Mouse (Mus musculus): ENCODE data around the gene Itgb2l.

Itgb2l gene

DNA sequence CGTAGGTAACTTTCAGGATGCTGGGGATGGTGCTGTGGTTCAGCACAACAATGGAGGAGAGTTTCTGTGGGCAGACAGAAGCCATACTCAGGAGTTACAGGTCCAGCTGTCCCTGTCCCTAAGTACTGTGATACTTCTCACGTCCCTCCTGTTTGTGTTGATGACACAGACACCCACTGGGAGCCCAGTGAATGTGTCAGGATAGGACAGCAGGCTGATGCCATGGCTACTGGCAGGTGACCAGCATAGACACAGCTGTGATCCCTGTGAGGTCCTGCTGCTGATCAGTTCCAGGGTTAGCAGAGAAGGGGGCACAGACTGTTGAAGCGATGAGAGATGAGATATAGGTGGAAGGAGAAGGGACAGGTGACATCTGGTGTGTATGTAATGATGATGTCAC, 14.4 kb downstream of the Itgb2l start:
- no peak for DNase-seq (ENCODE audit: low read depth, low spot score)

DNA sequence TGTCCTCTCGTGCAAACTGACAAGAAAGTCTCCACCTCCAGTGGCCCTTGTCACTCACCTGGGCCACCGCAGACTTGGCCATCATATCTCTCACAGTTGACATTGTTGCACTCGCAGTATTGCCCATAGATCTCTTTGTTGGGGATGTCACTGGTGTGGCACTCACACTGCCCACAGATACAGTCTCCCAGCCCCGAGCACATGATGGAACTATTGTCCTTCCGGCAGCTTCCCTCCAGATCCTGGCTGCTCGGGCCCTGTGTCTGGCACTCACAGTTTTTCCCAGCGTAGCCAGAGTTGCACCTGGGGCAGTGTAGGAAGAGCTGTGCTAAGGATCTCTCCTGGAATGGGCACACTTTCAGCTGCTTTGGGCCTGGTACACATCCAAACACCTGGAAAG, 16.7 kb downstream of the Itgb2l start:
- no peak for DNase-seq (ENCODE audit: low read depth, low spot score)

DNA sequence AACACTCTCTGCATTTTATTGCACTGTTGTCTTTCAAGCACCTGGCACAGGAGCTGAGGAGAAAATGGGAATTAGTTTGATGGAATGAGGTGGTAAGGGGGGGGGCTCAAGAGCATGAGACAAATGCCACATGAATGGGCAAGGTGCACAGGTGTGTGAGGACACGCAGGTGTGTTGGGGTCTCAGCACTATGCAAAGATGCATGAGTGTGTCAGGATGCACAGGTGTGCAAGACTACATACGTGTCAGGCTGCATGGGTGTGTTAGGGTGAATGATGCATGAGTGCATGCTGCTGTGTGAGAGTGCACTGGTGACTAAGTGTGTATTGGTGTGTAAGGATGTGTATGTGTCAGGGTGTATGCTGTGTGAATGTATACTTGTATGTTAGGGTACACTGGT, 18.4 kb downstream of the Itgb2l start:
- DNase-seq (ENCODE audit: low read depth, low spot score) = no peak

DNA sequence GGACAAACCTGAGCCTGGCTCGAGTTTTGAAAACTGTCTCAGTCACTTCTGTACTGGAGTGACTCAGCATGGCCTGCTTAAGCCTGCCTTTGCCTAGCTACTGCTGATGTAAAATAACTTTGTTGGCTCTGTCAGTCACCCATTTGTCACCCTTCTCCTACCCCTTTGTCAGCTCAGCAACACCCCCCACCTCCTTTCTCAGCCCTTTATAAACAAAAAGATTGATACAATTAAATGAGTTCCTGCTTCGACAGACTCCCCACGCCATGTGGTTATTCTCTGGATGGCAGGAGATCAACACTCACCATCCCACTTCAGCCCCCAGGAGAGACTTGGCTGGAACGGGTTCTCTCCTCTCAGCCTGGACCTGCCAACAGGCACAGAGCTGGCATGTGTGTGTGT, 35.4 kb downstream of the Itgb2l start:
- DNase-seq (ENCODE audit: low read depth, low spot score) = no peak

DNA sequence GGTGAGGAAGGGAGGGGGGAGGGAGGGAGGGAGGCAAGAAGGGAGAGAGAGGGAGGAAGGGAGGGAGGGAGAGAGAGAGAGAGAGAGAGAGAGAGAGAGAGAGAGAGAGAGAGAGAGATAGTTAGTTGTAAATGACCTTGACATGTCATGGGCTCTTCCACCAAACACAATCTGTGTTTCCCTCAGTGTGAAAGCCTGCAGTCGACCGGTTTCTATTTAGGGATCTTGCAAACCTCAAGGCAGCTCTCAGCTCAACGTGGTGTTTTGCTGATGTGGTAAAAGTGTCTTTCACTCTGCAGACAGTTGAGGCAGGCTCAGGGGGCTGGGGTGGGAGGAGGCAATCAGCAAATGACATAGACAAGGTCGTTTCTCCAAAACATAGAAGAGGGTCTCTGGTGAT, 37.1 kb downstream of the Itgb2l start:
- DNase-seq (ENCODE audit: low read depth, low spot score) = no peak

DNA sequence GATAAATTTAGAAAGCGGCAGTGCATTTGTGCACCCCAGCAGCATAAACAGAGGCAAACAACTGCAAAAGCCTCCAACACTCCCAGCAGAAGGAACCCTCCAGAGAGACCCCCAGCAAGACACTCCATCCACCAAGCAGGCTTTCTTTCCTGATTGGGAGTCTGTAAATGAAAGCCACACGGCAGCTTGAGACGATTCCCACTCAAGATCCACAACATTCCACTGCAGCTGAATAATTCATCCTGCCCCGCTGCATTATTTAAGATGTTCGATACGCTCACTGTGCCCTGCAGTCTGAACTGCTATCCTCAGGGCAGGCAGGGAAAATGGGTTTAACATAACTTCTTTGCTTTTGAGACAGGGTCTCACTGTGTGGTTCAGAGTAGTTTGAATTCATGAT, 41.1 kb downstream of the Itgb2l start:
- no peak for DNase-seq (ENCODE audit: low read depth, low spot score)

DNA sequence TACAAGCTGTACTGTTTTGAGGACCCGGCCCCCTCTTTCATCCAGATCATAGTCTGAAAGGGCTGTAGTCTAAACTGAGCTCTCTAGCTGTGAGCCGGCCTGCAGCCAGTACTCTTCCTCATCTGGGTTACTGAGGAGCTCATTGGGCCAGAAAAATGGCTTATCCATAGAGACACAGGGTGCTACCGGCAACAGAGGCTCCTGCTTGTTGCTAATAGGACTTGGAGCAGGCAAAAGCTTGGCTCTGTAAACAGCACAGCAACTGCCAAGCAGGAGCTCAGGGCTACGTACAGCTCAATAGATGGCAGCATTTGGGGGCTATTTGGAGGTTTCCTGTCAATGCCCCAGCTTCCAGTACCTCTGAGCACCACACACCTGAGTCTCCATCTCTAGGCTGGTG, 43.4 kb downstream of the Itgb2l start:
- DNase-seq (ENCODE audit: low read depth, low spot score) = no peak

DNA sequence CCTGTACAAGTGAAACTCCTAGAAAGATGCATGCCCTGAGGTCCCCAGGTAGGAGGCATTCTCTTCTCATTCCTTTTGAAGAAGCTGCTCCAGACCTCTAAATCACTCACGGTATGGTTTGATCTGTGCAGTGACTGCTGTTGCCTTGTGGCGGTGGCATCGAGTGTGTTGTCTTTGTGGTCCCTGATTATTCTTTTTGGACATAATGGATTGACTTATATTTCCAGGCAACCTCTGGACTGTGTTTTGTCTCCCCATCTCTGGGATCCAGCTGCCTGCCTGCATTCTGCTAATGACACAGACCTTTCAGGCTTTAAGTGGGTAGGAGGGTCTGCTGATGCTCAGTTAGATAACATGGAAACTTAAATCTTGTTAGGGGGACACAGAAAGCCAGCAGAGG, 44.6 kb downstream of the Itgb2l start:
- DNase-seq (ENCODE audit: low read depth, low spot score) = no peak

DNA sequence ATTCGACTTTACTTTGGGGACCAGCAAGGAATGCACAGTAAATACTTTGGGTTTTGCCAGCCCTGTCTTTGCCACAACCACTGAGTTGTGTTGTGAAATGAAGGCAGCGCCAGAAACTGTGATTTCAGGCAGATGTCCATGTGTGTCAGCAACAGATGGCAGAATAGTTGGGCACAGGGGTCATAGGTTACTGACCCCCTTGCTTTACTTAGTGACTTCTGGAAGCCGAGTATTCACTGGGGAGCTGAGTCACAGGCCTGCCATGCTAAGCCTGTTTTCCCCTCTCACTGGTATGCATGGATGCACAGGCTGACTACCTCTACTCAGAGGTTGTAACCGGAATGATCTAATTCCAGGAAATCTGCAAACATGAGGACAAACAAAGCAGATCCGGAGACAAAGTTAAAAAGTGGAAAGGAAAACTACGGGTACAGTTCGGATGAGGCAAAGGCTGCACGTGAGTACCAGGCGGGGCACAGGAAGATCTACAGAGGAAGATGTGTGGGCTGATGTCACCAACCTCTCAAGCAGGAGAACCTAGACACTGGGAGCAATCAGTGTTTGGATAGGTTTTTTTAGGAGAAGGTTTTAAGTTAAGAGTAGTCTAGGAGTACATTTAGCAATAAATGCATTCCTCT, 47.3 kb downstream of the Itgb2l start:
- DNase-seq (ENCODE audit: low read depth, low spot score) = no peak

DNA sequence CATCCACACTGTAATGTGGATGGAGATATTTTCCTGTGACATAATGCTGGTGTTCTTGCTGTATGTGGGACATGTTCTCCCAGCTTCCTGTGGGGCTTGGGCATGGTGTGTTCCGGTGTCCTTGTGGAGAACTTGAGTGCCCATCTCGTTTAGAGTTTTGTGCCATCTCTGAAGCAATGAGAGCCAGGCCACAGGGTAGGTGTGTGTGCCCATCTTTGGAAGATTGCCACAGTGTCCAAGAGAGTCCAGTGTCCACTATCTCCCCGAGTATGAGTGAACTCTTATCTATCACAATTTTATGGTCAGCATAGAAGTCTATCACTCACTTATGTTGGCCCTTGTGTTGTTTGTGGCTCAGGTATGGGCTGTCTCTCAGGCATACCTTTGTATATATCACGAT, 47.9 kb downstream of the Itgb2l start:
- DNase-seq (ENCODE audit: low read depth, low spot score) = no peak

DNA sequence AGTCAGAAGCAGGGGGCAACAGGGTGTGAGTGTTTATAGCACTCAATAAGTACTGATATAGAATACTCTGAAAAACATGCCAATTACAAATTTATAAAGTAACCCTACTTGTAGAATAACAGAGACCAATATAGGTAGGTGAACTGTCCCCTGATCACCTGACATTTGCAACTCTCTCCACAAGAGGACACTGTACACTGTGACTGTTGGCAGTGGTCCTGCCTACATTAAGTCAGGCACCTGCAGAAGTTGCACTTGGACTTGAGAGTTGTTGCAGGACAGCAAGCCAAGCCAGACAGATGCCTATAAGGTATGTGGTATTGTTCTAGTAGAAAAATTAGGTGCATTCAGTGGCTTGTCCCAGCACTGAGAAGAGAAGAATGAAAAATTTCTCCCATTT, 52.3 kb downstream of the Itgb2l start:
- DNase-seq (ENCODE audit: low read depth, low spot score) = peak; percentile 19

DNA sequence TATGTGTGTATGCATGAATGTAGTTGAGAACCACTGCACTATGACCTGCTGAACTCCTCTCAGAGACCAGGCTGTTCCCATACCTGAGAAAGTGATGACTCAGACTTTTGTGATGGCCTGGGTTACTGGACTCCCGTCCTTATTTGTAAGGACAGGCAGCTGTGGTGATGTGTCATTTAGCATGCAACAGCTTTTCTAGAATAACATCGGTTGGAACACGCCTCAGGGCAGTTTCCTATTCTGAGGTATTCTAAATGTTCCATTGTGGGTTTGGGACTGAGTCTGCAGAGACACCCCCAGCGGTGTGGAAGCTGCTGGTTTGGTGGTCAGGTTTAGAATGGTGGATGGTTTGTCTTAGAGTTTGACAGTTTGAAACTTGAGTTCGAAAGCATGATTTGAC, 54.9 kb downstream of the Itgb2l start:
- no peak for DNase-seq (ENCODE audit: low read depth, low spot score)

DNA sequence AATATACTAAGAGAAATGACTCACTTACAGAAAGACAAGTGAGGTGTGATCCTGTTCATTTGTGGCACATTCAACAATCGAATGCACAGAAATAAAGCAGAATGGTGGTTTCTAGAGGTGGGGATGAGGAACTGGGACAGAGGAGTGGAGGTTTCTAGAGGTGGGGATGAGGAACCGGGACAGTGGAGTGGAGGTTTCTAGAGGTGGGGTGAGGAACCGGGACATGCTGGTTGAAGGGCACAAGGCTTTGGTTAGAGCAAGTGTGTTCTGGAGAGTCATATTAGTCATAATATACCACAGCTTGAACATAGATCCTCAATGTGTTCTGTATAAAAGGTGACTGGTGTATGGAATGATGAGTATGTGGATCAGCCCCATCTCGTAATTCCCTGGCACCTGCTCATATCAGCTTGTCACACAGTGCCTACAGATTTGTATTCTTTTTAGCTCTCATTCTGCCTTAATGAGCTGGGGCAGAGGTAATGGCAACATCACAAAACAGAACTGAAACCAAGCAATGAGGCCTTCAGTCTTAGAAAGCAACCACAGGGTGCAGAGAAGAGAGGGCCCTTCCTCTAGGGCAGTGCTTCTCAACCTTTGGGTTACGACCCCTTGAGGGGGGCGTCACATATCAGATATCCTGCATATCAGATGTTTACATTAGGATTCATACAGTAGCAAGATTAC, 55.6 kb downstream of the Itgb2l start:
- peak; percentile 19 for DNase-seq (ENCODE audit: low read depth, low spot score)

DNA sequence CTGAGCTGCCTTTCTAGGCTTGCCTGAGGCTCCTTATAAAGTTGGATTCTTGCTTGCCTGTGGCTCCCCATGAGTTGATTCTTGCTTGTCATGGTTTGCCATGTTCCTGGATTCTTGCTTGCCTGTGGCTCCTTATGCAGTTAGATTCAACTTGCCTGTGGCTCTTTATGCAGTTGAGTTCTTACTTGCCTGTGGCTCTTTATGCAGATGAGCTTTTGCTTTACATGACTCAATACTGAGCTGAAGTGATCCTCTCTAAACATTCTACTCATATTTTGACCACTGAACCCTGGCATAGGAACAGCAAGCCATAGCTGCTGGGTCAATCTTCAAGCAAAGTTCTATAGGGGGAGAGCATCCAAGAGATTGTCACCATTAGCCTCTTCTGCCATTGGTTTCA, 58.7 kb downstream of the Itgb2l start:
- DNase-seq (ENCODE audit: low read depth, low spot score) = no peak

DNA sequence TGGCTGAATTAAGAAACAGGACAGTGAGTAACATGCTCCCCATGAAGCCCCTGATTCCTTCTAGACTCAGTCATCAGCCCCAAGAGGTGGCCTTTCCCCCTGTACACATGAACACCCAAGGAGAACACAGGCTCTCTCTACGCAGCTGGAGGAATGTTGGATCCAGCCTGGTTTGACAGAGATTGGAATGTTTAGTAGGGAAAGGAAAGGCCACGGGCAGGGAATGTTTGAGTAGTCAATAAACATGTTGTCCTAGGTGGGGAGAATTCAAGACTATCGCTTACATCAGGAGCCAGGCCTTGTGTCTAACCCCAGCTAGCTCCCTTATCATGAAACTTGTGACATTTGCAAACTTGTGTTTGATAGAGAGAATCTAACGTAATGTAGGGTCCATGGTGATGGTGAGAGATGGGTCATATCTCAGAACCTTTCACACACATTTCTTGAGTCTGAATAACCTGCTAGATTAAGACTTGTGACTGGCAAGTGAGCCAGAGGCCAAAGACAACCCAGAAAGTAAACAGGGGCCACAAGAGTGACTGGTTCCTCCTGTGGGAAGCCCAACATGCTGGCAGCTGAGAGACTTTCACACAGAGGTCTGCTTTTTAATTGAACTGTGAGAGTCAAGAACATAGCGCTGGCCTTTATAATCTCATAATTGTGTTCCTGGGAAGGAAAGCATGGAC, 60.8 kb downstream of the Itgb2l start:
- no peak for DNase-seq (ENCODE audit: low read depth, low spot score)

DNA sequence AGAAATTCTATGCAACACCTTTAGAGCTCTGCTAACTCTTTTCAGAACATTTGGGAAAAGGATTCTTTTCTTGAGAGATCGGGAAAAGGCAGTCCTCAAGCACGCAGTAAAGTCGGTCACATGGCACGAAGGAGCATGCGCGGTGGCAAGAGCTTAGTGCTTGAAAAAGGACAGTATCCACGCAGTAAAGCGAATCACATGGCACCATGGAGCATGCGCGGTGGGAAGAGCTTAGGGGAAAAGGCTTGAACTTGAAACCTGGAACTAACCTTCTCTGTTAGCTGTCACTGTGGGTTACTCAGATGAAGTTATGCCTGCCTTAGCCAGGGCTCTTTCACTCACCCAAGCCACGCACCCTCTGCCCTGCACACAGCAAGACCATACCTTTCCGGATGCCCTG, 62.0 kb downstream of the Itgb2l start:
- no peak for DNase-seq (ENCODE audit: low read depth, low spot score)

DNA sequence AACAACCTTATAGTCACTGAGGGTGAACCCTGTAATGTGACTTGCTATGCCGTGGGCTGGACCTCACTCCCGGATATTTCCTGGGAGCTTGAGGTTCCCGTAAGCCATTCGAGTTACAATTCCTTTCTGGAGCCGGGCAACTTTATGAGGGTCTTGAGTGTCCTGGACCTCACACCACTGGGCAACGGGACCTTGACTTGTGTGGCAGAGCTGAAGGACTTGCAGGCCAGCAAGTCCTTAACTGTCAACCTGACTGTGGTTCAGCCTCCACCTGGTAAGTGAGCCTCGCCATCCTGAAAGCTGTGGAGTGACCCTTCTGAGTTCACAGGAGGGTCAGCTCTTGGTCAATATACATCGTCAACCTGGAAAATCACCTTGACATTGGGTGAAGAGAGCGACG, 65.3 kb downstream of the Itgb2l start:
- DNase-seq (ENCODE audit: low read depth, low spot score) = no peak

DNA sequence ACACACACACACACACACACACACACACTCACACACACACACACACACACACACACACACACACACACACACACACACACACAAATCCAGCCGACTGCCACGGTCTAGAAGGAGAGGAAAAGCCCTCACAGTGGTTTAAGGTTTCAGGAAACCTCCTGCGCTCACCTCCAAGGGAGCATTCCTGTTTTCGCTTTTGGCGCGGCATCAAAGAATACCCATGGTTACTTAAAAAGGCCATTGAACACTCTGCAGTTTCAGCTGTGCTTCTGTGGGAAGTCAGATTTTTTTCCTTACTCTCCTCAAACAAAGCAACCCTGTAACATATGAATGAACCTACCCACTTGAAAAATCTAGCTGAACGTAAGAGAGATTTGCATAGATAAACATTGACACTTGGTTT, 67.1 kb downstream of the Itgb2l start:
- no peak for DNase-seq (ENCODE audit: low read depth, low spot score)

DNA sequence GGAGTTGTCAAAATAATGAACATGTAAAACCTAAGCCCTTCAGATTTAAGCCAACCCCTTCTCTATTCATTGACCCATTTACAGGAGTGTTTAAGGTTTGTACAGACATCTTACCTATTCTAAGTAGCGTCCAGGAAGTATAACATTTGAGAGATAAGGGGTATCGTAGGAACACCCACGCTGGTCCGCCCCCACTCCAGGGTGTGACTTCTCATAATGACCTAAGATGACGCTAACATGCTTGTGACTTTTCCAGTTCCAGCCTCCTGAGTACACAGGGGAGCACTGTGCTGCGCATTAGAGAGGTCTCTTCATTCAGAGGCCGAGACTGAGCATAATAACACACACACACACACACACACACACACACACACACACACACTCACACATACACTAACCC, 67.9 kb downstream of the Itgb2l start:
- no peak for DNase-seq (ENCODE audit: low read depth, low spot score)

DNA sequence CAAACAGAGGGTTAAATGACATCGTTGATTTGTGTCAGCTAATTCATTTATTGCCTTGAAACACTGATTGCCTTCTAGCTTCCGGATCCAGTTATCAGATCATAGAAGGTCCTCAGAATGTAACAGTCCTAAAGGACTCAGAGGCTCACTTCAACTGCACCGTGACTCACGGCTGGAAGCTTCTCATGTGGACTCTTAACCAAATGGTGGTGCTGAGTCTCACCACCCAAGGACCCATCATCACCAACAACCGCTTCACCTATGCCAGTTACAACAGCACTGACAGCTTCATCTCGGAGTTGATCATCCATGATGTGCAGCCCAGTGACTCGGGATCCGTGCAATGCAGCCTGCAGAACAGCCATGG, 70.7 kb downstream of the Itgb2l start:
- DNase-seq (ENCODE audit: low read depth, low spot score) = no peak
